12 mouse cellular contexts compared by ENCODE assay signal in the genomic region with DNA sequence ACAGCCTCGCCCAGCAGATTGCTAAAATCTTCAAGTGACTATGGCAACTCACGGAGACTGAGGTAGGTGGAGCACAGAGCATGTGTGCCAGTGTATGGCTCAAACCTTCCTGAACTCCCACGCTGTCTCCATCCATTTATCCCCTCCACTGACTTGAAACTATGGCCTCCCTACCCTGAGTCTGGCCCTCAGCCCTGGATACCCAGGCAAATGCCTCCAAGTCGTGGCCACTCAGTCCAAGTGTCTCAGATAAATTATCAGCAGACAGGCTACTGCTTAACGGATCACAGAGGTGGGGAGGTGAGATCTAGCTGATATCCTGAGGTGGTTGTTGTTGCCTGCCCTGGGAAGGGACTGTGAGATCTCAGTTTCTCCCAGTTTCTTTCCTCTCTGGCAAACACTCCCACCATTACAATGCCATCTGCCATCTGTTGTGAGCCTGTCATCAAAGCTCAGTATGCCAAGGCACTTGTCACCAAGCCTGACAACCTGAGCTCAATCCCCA. TPM values are rescaled to one million over a fixed set of nuclear protein-coding genes. Genes with fewer than 3 reads are reported as not detected.
A peak's percentile ranks its signal among the peaks of the same experiment; 100 is the strongest.
DNase-seq lines count a peak whose midpoint lies in the region; ATAC-seq and TF ChIP-seq lines count a peak whose summit lies in the region.
"Had no signal": no experiment of that assay in that cellular context is flagged by ENCODE, and none has a peak within 500 bp of the region (broad histone marks: within the 10 kb centered on the region; RNA-seq: fewer than 3 reads in every experiment).

No protein-coding gene starts in this region.

- no peak for DNase-seq in kidney, postnatal 25 days
- DNase-seq in cerebellum, adult 11 months = peak; percentile 69
- no peak for DNase-seq in hindbrain, embryonic 14.5 days (ENCODE audit: low spot score)
- DNase-seq in heart, postnatal 36 days = no peak
- no peak for DNase-seq in urinary bladder, postnatal 25 days (ENCODE audit: low spot score)
- DNase-seq: kidney, postnatal 10 days had no signal

- no peak overlapping the region for H3K27ac ChIP-seq in kidney, embryonic 14.5 days (ENCODE audit: low read depth, low read length)
- peak overlapping the region; percentile 61 for H3K27ac ChIP-seq in hindbrain, embryonic 14.5 days
- H3K27ac ChIP-seq: embryonic facial prominence, embryonic 15.5 days; limb, embryonic 12.5 days; stomach, embryonic 15.5 days had no signal

- no peak for TF ChIP-seq CTCF in E14TG2a.4 (conservative IDR thresholded peaks at IDR 0.05; ENCODE audit: low read length)

- peaks cover 32% of the 10 kb centered on the region for H3K4me1 ChIP-seq in kidney, embryonic 14.5 days (ENCODE audit: control insufficient read depth, insufficient read depth, low read length)
- H3K4me1 ChIP-seq in E14TG2a.4 (replicated peaks; ENCODE audit: low read depth, low read length) = peaks cover 76% of the 10 kb centered on the region
- peaks cover 23% of the 10 kb centered on the region for H3K4me1 ChIP-seq in hindbrain, embryonic 14.5 days (replicated peaks; ENCODE audit: control insufficient read depth, insufficient read depth, low read length)

- intact Hi-C loops in heart, postnatal 36 days (cut with DNase I) = loop anchor here (5.0 kb wide), 1 partner anchor 976 kb away; a partner anchor contains a TSS

- peak; percentile 38; the same call in 1 of the 2 replicates for ATAC-seq in kidney, embryonic 14.5 days (ENCODE audit: low FRiP score, low TSS enrichment)
- no peak for ATAC-seq in hindbrain, embryonic 14.5 days (ENCODE audit: low FRiP score)

- H3K9ac ChIP-seq in kidney, embryonic 14.5 days (ENCODE audit: low read depth, low read length) = no peak overlapping the region
- no peak overlapping the region for H3K9ac ChIP-seq in hindbrain, embryonic 14.5 days
- H3K9ac ChIP-seq: embryonic facial prominence, embryonic 15.5 days; limb, embryonic 12.5 days; lung, embryonic 14.5 days; stomach, embryonic 15.5 days had no signal

- WGBS in kidney, embryonic 14.5 days = 31% methylated on average over 5 of the region's 5 CpGs
- 63% methylated on average over 5 of the region's 5 CpGs for whole genome bisulfite sequencing in hindbrain, embryonic 14.5 days

- H3K27me3 ChIP-seq in kidney, embryonic 14.5 days (ENCODE audit: control insufficient read depth, insufficient read depth, low read length) = no peaks in the 10 kb centered on the region
- H3K27me3 ChIP-seq in E14TG2a.4 (ENCODE audit: insufficient read depth, low read length) = peaks cover 18% of the 10 kb centered on the region
- H3K27me3 ChIP-seq in hindbrain, embryonic 14.5 days (ENCODE audit: control insufficient read depth, insufficient read depth, low read length) = no peaks in the 10 kb centered on the region
- H3K27me3 ChIP-seq: embryonic facial prominence, embryonic 15.5 days; limb, embryonic 12.5 days; stomach, embryonic 15.5 days had no signal

- H3K9me3 ChIP-seq in kidney, embryonic 14.5 days (ENCODE audit: control insufficient read depth, low read length) = 0 out of 2 replicates have a peak, but pooled peaks cover 4% of the 10 kb centered on the region
- peaks cover 15% of the 10 kb centered on the region for H3K9me3 ChIP-seq in E14TG2a.4 (ENCODE audit: low read length)
- H3K9me3 ChIP-seq in hindbrain, embryonic 14.5 days (ENCODE audit: control insufficient read depth, low read length) = no peaks in the 10 kb centered on the region
- H3K9me3 ChIP-seq: embryonic facial prominence, embryonic 15.5 days; stomach, embryonic 15.5 days had no signal

- peaks cover 5% of the 10 kb centered on the region; the same call in 1 of the 2 replicates for H3K36me3 ChIP-seq in kidney, embryonic 14.5 days (ENCODE audit: control insufficient read depth, insufficient read depth, low read length)
- peaks cover 13% of the 10 kb centered on the region for H3K36me3 ChIP-seq in E14TG2a.4 (ENCODE audit: insufficient read depth, low read length)
- no peaks in the 10 kb centered on the region for H3K36me3 ChIP-seq in hindbrain, embryonic 14.5 days (replicated peaks; ENCODE audit: control insufficient read depth, insufficient read depth)
- H3K36me3 ChIP-seq: stomach, embryonic 15.5 days had no signal

- no peak overlapping the region for H3K4me2 ChIP-seq in kidney, embryonic 14.5 days (replicated peaks; ENCODE audit: low read depth, low read length)
- H3K4me2 ChIP-seq in hindbrain, embryonic 14.5 days (replicated peaks) = no peak overlapping the region
- H3K4me2 ChIP-seq: embryonic facial prominence, embryonic 15.5 days; limb, embryonic 12.5 days; lung, embryonic 14.5 days; stomach, embryonic 15.5 days had no signal

- H3K4me3 ChIP-seq in kidney, embryonic 14.5 days (ENCODE audit: low read length) = no peak overlapping the region
- peak overlapping the region; percentile 68; the same call in 1 of the 2 replicates for H3K4me3 ChIP-seq in E14TG2a.4 (replicated peaks; ENCODE audit: low read length)
- H3K4me3 ChIP-seq in hindbrain, embryonic 14.5 days (replicated peaks; ENCODE audit: low read length) = no peak overlapping the region
- H3K4me3 ChIP-seq: embryonic facial prominence, embryonic 15.5 days; limb, embryonic 12.5 days; stomach, embryonic 15.5 days had no signal

RNA-seq across cellular contexts. Expression of a gene that starts 24.3 kb away (rescaled TPM):
- 11.8 and 18.2 TPM in 2 replicates for polyA plus RNA-seq in kidney, embryonic 14.5 days (2014; fragmentation: Nextera tagmentation; extraction: Ambion mirVana)
- polyA plus RNA-seq in hindbrain, embryonic 14.5 days (2014; fragmentation: Nextera tagmentation; extraction: Ambion mirVana) = 19.6 and 21.9 TPM in 2 replicates
- 10 to 100 TPM; 62.5 to 65.0 TPM for total RNA-seq in heart, postnatal 36 days (2021)

RNA-seq across cellular contexts. Expression of a gene that starts 58.9 kb away (rescaled TPM):
- polyA plus RNA-seq in kidney, embryonic 14.5 days (2014; fragmentation: Nextera tagmentation; extraction: Ambion mirVana) = 35.3 and 45.2 TPM in 2 replicates
- polyA plus RNA-seq in hindbrain, embryonic 14.5 days (2014; fragmentation: Nextera tagmentation; extraction: Ambion mirVana) = 13.3 and 13.8 TPM in 2 replicates
- 10 to 100 TPM; 14.0 to 14.8 TPM for total RNA-seq in heart, postnatal 36 days (2021)
